Mouse (Mus musculus) kidney, postnatal 14 days (tissue): ENCODE data around the gene Socs7.

Experiments
- DNase-seq: peaks from one replicate; pipeline ENCODE4 v3.0.0; 2022; ENCODE audit warnings: mixed read lengths

Socs7 gene

GRCm38 (mm10) chr11:97422507-97422906, 60.2 kb downstream of the Socs7 start:
- DNase-seq = no peak

GRCm38 (mm10) chr11:97424092-97424692, 61.8 kb downstream of the Socs7 start:
- DNase-seq = no peak

- DNase-seq = no peak
These were observed 62.5 kb downstream of the Socs7 start for GRCm38 (mm10) chr11:97424802-97425201.

GRCm38 (mm10) chr11:97427794-97428725, 65.7 kb downstream of the Socs7 start:
- peak; percentile 88 for DNase-seq

GRCm38 (mm10) chr11:97428726-97429077, 66.4 kb downstream of the Socs7 start:
- DNase-seq = no peak

- DNase-seq = no peak
These were observed 67.3 kb downstream of the Socs7 start for GRCm38 (mm10) chr11:97429615-97430014.

GRCm38 (mm10) chr11:97432015-97432414, 69.7 kb downstream of the Socs7 start:
- peak; percentile 73 for DNase-seq

GRCm38 (mm10) chr11:97432983-97433539, 70.7 kb downstream of the Socs7 start:
- no peak for DNase-seq

- DNase-seq = no peak
These were observed 71.8 kb downstream of the Socs7 start for GRCm38 (mm10) chr11:97434121-97434520.

- peak; percentile 91 for DNase-seq
These were observed 72.5 kb downstream of the Socs7 start for GRCm38 (mm10) chr11:97434704-97435454.

- peak; percentile 52 for DNase-seq
These were observed 73.6 kb downstream of the Socs7 start for GRCm38 (mm10) chr11:97435808-97436491.

- DNase-seq = peak; percentile 94
These were observed 75.4 kb downstream of the Socs7 start for GRCm38 (mm10) chr11:97437745-97438144.

GRCm38 (mm10) chr11:97438868-97439267, 76.5 kb downstream of the Socs7 start:
- peak; percentile 82 for DNase-seq

- peak; percentile 90 for DNase-seq
These were observed 77.6 kb downstream of the Socs7 start for GRCm38 (mm10) chr11:97439935-97440334.

- DNase-seq = no peak
These were observed 78.1 kb downstream of the Socs7 start for GRCm38 (mm10) chr11:97440441-97440881.

GRCm38 (mm10) chr11:97441036-97441657, 78.8 kb downstream of the Socs7 start:
- DNase-seq = no peak

GRCm38 (mm10) chr11:97441658-97442125, 79.3 kb downstream of the Socs7 start:
- no peak for DNase-seq

- no peak for DNase-seq
These were observed 80.7 kb downstream of the Socs7 start for GRCm38 (mm10) chr11:97442891-97443675.

- DNase-seq = no peak
These were observed 83.2 kb downstream of the Socs7 start for GRCm38 (mm10) chr11:97445596-97445995.

- DNase-seq = no peak
These were observed 83.7 kb downstream of the Socs7 start for GRCm38 (mm10) chr11:97445999-97446511.

GRCm38 (mm10) chr11:97447979-97448378, 85.6 kb downstream of the Socs7 start:
- DNase-seq = no peak
